Mouse (Mus musculus) retina, adult 2 months (tissue): Measurements from ENCODE around the gene 5730596B20Rik.

ENCODE experiments used
- DNase-seq: peaks from one replicate; pipeline ENCODE4 v3.0.0-alpha.2; 2012; ENCODE audit warnings: low read depth, low spot score

5730596B20Rik gene

GRCm38 (mm10) chr6:52197271-52197670, 20.0 kb downstream of the 5730596B20Rik start:
- no peak for DNase-seq

DNA sequence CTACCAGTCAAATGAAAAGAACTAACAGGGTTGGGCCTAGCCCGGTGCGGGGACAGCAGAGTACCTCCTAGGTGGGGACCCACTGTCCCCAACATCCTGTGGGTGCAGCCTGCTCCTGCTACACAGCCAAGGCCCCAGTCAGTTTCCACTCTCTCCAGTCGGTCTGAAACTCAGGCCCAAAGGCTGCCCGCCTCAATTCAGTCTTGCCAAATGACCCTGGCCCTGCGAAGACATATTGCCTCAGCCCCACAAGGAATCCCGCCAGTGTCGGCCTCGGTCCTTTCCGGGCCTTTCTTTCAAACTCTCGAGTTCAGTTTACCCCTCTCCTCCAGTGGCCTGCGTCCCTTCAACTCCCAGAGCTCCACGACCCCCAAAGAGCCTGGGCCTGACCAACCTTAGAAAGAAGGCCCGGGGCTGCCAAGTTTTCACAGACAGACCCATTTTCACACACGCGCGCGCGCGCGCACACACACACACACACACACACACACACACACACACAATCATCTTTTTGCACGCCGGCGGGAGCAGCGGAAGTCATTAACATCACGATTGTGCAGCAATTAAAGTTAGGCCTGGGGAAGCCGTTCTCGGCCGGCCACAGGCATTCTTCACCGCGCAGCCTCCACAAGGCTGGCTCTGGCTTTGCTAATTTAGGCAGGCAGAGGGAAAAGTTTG, 22.9 kb downstream of the 5730596B20Rik start:
- no peak for DNase-seq

- DNase-seq: no peak
Measured at GRCm38 (mm10) chr6:52200751-52201250, 23.5 kb downstream of the 5730596B20Rik start.

GRCm38 (mm10) chr6:52201269-52201668, 24.0 kb downstream of the 5730596B20Rik start:
- DNase-seq: no peak

DNA sequence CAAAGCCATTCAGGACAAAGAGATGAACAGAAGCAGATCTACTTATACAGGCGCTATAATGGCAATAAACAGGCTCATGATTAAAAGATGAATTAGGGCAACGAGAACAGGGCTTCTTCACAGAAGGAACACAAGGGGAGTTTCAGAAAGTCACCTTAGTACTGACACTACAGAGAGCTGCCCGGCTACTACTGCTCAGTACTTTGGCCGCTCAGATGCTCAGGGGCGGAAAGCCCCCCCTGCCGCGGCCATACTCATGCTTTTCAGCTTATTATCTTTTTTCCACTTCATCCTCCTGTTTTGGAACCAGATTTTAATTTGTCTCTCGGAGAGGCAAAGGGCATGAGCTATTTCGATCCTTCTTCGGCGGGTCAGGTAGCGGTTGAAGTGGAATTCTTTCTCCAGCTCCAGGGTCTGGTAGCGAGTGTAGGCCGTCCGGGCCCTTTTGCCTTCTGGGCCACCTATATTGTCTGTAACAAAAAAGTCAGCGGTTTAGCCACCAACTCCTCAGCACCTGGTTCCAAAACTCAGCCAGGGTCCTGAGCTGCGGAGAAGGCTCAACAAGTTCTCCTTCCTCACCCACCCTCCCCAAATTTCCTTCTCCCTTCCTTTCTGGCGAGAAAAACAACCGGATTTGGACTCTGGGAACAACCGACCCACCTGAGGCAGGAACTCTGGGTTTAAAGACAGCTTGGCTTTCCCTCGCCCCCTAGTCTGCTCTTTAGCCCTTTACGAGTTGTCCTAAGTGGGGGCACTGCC, 25.2 kb downstream of the 5730596B20Rik start:
- no peak for DNase-seq

- no peak for DNase-seq
Measured at GRCm38 (mm10) chr6:52203121-52203370, 25.7 kb downstream of the 5730596B20Rik start.

GRCm38 (mm10) chr6:52203371-52204049, 26.2 kb downstream of the 5730596B20Rik start:
- DNase-seq: no peak

DNA sequence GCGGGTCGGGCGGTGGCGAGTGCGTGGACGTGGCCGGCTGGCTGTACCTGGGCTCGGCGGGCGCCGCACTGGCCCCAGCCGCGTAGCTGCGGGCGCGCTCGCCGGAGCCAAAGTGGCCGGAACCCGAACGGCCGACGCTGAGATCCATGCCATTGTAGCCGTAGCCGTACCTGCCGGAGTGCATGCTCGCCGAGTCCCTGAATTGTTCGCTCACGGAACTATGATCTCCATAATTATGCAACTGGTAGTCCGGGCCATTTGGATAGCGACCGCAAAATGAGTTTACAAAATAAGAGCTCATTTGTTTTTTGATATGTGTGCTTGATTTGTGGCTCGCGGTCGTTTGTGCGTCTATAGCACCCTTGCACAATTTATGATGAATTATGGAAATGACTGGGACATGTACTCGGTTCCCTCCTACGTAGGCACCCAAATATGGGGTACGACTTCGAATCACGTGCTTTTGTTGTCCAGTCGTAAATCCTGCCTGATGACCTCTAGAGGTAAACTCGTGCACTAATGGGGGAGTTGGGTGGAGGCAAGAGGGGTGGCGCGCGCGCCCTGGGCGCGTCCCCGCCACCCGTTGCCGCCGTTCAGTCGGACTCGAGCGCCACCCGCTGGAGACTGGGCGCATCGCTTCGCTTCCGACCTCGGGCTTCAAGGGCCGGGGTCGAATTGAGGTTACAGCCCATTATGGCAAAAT, 26.9 kb downstream of the 5730596B20Rik start, which contains the start of gene Hoxa5:
Gene Hoxa5, minus strand, starts transcription at position 538 of the 703 bp plus-strand sequence.
- no peak for DNase-seq

GRCm38 (mm10) chr6:52205221-52205620, 27.9 kb downstream of the 5730596B20Rik start:
- no peak for DNase-seq

DNA sequence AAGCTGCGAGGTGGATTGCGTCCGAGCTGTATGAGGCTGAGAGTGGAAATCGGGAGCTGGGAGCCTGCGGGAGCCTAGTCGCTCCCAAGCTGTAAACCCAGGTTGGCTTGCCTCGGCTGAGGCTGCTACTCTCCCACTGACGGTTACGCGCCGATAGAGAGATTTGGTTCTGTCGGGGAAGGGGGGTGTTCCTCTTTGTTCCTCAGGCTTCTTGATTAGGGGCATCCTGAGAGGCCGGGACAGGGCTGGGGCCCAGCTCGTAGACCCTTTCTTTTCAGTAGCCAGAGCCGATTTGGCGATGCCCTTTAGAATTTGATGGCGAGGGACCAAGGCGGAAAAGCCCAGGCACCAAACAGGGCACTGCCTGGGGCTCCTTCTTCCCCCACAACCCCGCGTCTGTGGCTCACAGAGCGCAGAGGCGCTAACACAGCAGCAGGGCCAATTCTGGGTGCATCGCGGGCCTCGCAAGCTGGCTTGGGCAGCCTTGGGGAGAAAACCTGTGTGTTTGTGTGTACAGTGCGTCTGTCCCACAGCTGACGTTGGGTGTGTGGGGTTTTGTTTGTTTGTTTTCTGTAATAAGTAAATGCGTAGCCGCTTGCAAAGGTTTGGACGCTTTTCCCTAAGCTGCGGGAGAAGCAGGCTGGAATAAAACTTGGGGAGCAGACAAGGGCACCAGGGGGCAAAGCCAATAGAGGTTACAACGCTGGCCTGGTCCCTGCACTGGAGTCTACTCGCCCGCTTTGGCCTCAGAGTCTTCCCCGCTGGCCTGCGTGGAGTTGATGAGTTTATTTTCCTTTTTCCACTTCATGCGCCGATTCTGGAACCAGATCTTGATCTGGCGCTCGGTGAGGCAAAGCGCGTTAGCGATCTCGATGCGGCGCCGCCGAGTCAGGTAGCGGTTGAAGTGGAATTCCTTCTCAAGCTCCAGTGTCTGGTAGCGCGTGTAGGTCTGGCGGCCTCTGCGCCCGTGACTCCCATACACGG, 28.6 kb downstream of the 5730596B20Rik start:
- DNase-seq: no peak

DNA sequence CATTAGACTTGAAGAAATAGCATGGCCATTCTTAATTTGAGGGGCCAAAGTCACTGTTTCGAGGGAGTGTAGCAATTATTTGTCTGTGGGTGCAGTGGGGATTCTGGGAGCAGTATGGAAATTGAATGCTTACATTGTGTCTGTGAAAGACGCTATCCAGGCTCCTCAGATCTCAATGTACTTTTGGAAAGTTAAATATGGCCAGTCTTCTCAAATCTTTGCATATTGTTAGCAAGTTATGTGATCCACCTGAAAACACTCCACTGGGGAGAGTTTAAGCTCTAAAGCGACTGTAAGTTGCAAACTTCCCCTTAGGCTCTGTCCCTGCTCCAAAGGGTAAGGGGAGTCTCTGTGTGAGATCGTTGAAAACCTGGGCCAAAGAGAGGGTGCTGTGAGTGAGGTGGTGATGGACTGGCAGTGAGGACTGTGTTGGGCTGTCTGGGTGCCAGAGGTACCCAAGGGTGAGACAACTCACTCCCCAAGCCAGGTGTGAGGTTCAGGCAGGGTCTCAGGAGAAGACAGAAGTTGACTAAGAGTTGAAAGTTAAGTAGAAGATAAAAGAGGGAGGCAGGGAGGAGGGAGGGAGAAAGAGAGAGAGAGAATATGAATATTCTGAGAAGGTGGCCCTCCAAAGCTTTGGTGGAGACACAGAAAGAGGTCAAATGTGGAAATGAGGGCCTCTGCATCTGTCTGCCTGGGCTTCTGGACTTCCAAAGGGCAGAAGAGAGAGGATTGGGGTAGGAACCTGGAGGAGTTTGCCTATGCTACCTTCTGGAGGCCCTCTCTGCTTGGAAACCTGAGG, 29.8 kb downstream of the 5730596B20Rik start:
- no peak for DNase-seq

GRCm38 (mm10) chr6:52207684-52207976, 30.3 kb downstream of the 5730596B20Rik start:
- no peak for DNase-seq

DNA sequence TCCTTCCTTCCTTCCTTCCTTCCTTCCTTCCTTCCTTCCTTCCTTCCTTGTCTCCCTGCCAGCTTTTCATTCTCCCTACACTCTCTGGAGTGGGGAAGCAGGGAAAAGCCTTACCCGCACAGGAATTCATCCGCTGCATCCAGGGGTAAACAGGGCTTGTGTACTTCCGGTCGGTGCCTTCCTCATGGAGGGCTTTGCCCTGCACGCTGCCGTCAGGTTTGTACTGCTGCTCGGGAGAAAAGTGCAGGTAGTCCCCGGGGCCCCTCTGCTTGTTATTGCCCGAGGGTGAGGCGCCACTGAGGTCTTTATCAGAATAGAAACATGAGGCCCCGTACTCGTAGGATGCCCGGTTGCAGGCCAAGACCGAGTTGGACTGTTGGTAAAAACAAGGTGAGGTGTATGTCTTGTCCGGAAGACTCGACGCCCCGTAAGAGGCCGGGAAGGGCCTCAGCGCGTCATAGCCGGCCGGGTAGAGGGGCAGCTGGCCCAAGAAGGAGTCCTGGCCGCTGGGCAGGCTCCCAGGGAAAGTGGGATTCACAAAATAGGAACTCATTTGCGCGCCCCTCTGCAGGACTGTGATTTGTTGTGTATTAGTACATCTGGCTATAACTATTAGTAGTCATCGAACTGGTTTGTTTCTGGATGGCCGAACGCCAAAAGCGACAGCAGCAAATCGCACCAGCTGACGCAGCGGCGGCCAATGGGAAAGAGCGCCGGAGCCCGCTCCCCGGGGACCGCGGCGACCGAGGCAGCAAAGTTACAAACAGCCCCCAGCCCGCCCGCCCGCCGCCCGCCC, 31.0 kb downstream of the 5730596B20Rik start, which contains the start of gene Hoxa6:
Gene Hoxa6, minus strand, starts transcription at position 651 of the 796 bp plus-strand sequence.
- DNase-seq: no peak

DNA sequence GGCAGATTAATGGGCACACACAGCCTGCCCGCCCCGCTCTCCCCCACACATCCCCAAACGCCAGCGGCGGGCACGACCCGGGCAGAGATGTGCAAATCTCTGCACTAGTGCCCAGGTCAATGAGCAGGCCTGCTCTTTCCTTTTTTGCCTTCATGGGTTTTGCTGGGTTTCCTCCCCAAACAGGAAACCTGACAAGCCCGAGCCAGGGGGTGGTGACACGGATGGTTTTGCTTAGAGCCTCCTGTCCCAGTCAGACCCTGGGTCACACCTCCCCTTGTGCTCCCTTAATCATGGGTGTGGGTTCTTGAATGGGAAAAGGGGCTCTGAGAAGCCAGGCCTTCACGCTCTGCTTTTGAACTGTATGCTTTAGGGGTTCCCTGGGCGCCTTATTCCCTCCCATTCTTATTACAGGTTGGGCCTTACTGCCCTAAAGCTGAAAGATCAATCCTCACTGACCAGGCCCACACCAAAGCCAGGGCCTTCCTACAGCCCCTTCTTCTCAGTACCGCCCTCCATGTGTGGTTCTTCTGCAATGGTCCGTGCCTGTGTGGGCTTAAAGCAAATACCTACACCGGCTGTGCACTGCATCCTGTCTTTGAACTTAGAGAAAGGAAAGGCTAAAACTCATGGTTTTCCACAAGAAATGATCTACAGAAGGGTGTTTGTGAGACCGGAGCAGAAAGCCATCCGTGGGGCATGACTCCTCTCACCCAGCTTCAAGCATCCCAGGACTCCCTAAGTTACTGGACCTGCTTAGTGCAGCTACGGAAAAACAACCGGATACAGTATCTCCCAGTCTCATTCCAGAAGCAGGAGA, 31.8 kb downstream of the 5730596B20Rik start:
- DNase-seq: no peak

GRCm38 (mm10) chr6:52209685-52210046, 32.4 kb downstream of the 5730596B20Rik start:
- no peak for DNase-seq

- no peak for DNase-seq
Measured at GRCm38 (mm10) chr6:52211170-52211935, 34.1 kb downstream of the 5730596B20Rik start.

DNA sequence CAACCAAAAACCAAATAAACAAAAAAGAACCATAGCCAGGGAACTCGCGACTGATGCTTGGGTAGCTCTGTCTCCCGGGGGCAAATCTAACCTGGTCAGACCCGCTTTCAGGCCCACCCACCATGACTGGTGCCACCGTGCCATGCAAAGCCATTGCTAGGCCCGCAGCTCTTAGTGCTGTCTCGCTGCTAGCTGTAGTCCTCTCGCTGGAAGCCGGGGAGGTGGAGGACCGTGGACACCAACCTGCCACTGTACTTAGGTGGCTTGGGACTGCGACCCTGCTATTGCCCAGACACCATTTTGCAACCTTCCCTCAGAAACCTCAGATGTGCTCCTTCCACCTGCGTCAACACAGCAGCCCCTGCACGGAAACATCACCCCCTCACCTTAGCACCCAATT, 34.7 kb downstream of the 5730596B20Rik start:
- no peak for DNase-seq
